Mouse (Mus musculus) heart, adult 18-20 months (tissue): ENCODE measurements around the gene Abcb6. TPM values are rescaled to one million over a fixed set of nuclear protein-coding genes. Genes with fewer than 3 reads are reported as not detected.

ENCODE experiments used
- DNase-seq, 2 experiments: peaks; one replicate each; pipeline ENCODE4 v3.0.0; 2021 to 2022; ENCODE audit warnings: mixed read lengths in 1 of 2
- long read RNA-seq, 2 experiments: library from polyadenylated mRNA; stranded (forward); transcript quantifications; one replicate each; pipeline ENCODE4 v2.0.0; 2021
- total RNA-seq, 2 experiments: library from RNA; stranded (reverse); gene quantifications; 2 replicates each; pipeline ENCODE4 v1.2.3; 2021

Gene Abcb6
- total RNA-seq, result 10 to 100 TPM; 28.5 to 29.4 TPM
- long read RNA-seq, experiment 1, transcript Abcb6-201 (19 exons, 2,966 nt), result major isoform, 30 of 34 reads
- long read RNA-seq, experiment 1, partial matches to known transcripts, result 1 of 34 reads
- long read RNA-seq, experiment 1, other reads (novel, unspliced or antisense), result 3 of 34 reads
- long read RNA-seq, experiment 2, transcript Abcb6-201 (19 exons, 2,966 nt), result major isoform, 11 of 14 reads
- long read RNA-seq, experiment 2, partial matches to known transcripts, result 1 of 14 reads
- long read RNA-seq, experiment 2, other reads (novel, unspliced or antisense), result 2 of 14 reads

- DNase-seq, result peak; percentile 92 to 93
Observed at GRCm38 (mm10) chr1:75180105-75180590, at the start of gene Abcb6. TSS of gene Abcb6 (minus strand) at chr1:75180392.

DNA sequence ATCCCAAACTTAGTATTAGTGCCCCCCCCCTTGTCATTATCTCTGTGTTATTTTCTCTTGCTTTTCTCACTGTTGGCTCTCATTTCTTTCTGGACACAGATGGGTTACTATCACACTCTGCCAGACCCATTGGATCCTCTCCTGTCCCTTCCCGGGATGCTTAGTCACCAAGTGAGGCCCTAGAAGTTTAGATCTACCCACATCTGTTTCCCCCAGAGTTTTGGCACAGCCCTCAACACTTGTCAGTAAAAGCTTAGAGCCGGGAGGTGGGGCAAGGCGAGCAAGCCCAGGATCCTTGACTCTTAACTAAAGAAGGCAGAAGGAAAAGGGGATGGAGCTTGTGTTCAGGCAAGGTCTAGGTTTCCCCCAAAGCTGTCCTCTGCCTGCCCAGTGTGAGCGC, 49.0 kb upstream of the Abcb6 start:
- DNase-seq, result no peak

- no peak for DNase-seq
Observed at GRCm38 (mm10) chr1:75227653-75228052, 47.5 kb upstream of the Abcb6 start.

DNA sequence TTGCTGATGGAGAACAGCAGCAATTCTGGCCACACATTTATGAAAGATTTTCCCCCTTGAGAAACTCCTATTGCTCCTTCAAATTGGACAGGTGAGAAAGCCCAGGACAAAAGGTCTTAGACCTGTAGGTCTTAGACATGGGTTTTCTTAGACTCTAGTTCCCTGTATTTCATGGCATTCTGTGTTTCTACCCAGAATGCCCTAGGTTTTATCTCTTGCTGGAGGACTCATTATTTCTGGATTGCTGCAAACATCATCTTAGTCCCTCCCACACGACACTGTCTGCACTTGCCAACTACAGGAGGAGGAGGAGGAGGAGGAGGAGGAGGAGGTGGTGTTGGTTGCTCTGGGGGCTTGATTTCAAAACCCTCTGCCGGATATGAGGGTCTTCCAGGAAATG, 45.9 kb upstream of the Abcb6 start:
- no peak for DNase-seq

DNA sequence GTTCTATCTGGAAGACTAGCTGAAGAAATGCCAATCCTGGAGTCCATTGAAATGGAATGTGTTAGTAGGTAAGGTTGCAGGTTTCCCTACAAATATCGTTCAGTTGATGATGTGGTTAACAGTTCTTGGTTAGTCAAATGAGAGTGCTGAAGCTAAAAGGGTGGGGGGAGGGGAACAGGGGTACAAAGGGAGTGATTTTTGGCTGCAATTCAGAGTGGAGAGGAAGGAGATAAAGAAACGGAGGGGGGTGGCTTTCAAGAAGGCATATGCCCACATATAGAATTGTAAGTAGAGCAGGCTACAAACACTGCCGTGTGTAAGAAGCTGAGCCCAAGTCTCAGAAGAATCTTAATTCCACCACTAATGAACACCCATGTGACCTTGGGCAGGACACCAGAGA, 45.3 kb upstream of the Abcb6 start:
- no peak for DNase-seq

DNA sequence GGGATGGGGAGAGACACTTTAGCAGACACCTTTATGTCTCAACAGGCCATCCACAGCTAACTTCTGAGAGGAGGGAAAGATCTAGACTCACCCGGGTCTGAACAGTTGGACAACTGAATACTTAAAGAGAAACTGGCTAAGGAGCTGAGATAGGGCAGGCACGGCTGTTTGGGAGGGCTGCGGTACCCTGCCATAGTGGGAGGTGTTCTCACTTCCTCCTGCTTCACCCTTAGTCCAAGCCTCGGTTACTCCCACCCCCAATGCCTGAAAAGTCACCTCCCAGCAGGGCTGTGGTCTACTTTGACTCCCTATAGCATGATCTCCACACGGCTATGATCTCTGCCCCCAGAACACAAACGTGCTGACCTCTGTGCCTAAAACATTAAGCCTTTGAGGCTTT, 43.3 kb upstream of the Abcb6 start:
- DNase-seq, result no peak

- no peak for DNase-seq
Observed at GRCm38 (mm10) chr1:75222926-75223325, 42.7 kb upstream of the Abcb6 start.

GRCm38 (mm10) chr1:75221538-75221937, 41.3 kb upstream of the Abcb6 start:
- no peak for DNase-seq

GRCm38 (mm10) chr1:75219531-75219930, 39.3 kb upstream of the Abcb6 start, which contains the start of gene Tuba4a:
TSS of gene Tuba4a (minus strand) at chr1:75219865.
- DNase-seq, result no peak

- peak; percentile 94 to 96 for DNase-seq
Observed at GRCm38 (mm10) chr1:75219078-75219477, 38.9 kb upstream of the Abcb6 start.

DNA sequence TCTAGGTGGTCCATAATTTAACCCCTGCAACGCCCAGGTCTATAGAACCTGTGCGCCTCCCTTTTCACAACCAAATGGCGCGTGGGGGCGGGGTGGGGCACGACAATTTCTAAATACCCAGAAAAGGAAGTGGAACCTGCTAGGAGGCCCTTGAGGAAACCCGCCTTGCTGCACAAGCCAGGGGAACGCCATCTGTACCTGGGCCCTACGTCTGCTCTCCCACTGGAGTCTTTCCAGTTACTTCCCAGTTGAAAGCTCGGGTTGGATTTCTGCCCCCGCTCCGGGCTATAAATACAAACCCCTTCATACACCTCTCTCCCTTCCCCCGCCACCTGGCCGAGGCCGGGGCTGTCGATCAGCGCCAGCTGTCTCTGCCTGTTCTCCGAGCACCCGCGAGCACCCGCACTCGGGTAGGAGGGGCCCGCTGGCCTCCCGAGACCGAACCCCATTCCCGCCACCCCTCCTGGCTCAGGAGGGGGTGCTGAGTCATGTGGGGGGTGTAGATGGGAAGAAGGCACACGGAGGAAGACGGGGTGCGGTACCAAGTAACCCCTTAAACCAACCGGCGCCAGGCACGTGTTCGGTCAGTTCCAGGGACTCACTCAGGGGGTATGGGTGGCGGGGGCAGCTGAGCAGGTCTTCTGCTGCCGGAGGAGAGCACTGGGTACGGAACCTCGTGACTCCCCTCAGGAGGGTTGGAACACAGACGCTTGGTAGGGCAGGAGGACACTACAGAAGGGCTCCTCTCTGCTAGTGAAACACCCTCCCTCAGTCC, 38.2 kb upstream of the Abcb6 start:
- peak; percentile 84 to 85 for DNase-seq

GRCm38 (mm10) chr1:75217893-75218226, 37.7 kb upstream of the Abcb6 start:
- no peak for DNase-seq

GRCm38 (mm10) chr1:75216797-75217585, 36.8 kb upstream of the Abcb6 start:
- DNase-seq, result peak; percentile 78 to 79

- DNase-seq, result peak; percentile 25 to 28
Observed at GRCm38 (mm10) chr1:75215785-75216184, 35.6 kb upstream of the Abcb6 start.

- DNase-seq, result peak; percentile 84 to 85
Observed at GRCm38 (mm10) chr1:75214886-75215285, 34.7 kb upstream of the Abcb6 start.

GRCm38 (mm10) chr1:75214442-75214841, 34.2 kb upstream of the Abcb6 start:
- DNase-seq, result peak in 1 of 2 experiments; percentile 30

DNA sequence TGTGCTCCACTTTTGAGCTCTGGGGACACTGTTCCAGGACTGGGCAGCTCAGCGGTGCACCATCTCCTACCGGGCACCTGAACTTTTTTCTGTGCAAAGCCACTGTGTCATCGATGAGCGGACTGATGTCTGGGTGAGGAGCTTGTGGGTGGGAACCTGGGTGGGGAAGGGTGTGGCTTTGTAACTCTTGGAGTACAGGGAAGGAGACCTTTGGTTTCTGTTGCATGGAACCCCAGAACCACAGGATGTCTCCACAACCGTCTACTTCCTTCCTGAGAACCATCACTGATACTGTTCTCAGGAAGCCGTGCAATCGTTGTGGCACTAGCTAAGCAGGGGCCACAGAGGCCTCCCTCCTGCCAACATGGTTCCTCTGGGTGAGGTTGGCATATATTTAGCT, 32.9 kb upstream of the Abcb6 start:
- DNase-seq, result no peak

DNA sequence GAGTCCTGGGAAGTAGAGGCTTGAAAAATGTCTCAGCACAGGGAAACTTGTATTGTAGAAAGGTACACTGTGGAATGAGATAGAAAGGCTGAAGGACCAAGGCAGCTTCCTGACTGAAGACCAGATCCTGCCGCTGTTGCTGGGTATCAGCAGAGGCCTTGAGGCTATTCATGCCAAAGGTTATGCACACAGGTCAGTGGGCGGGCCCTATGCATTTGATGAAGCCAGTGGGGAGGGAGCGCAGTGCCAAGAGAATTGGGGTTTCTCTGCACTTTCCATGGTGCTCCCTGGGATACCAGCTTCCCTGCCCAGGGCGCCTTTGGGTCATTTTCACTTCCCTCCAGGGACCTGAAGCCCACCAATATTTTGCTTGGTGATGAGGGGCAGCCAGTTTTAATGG, 32.4 kb upstream of the Abcb6 start:
- DNase-seq, result no peak

DNA sequence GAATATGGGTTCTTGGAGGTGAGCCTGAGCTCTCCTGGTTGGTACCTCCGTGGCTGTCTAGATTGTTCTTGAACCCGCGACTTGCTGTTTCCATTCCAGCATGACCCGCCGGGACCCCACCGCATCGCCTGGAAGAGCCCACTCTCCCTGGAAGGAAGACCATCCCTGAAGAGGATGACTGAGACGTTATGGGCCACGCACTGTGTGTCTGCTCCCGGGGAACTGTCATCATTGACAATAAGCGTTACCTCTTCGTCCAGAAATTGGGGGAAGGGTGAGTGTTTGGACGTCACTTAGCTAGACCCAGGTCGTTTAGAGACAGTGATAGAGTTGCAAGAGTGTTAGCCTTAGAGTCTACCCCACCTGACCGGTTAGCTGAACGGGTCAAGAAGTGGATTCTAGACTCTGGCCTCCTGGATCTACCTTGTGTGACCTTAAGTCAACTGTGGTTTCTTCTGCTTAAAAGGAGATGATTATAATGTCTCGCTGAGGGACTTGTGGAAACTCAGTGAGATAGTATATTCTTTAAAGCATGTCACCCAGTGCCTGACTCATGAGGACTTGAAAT, 31.0 kb upstream of the Abcb6 start:
- no peak for DNase-seq

GRCm38 (mm10) chr1:75210136-75211087, 30.2 kb upstream of the Abcb6 start, which contains the start of the genes Glb1l and Stk16:
TSS of gene Glb1l (minus strand) at chr1:75210813.
TSS of gene Stk16 (plus strand) at chr1:75210838.
- peak; percentile 98 for DNase-seq
